Mouse (Mus musculus): ENCODE measurements at regions not wholly inside any gene's neighbourhood (a gene's known extent, or its start where the extent isn't known, plus 50 kb on each side); places are given as distances from the start of the nearest gene placed in this dataset.
A peak's percentile ranks its signal among the peaks of the same experiment; 100 is the strongest.

DNA sequence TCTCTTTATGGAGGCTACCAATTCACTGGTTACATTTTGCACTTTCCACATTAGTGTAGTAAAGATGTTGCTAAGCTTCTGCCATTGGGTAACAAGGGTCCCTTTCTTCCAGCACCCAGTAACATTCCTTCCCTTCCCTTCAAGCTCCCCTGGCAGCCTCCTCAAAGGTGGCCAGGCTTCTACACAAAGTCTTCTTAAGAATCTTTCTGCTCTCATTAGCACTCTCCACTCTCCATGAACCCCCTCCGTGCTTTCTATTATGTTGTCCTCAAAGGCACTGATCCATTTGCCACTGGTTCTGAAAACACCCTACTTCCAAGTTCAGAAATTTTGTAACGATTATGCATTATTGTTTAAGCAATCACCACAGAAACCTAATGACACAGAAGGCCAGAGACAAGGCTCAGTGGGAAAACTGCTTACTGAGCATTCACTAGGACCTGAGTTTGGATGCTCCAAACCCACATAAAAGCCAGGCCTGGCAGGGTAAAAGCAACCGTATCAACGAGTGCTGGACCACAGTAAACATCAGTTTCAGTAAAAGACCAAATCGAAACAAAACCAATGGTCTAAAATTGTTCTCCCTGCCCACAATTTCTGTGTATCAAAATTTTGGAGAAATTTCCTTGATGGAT is 522.6 kb downstream of the Gja1 start:
- H3K4me1 ChIP-seq (ENCODE audit: control insufficient read depth, insufficient read depth, low read length): no peaks in the 10 kb centered on the region
- 91% methylated on average over 5 of the region's 5 CpGs for WGBS
- H3K9ac ChIP-seq (ENCODE audit: low read depth, low read length): no peak overlapping the region
- no peak overlapping the region for H3K4me3 ChIP-seq
- intact Hi-C loops (cut with DNase I): no loop called here
- TF ChIP-seq EP300 (IDR thresholded peaks at IDR 0.05; ENCODE audit: insufficient read depth, low read depth, low read length): no peak
- no peak for TF ChIP-seq CTCF (IDR thresholded peaks at IDR 0.05)
- no peaks in the 10 kb centered on the region for H3K27me3 ChIP-seq (ENCODE audit: control insufficient read depth, insufficient read depth, low read length)
- DNase-seq: no peak
- H3K27ac ChIP-seq: no peak overlapping the region
- H3K36me3 ChIP-seq (ENCODE audit: control insufficient read depth, insufficient read depth, low read length): no peaks in the 10 kb centered on the region
- H3K79me2 ChIP-seq (replicated peaks; ENCODE audit: control insufficient read depth, insufficient read depth, low read length): no peaks in the 10 kb centered on the region

DNA sequence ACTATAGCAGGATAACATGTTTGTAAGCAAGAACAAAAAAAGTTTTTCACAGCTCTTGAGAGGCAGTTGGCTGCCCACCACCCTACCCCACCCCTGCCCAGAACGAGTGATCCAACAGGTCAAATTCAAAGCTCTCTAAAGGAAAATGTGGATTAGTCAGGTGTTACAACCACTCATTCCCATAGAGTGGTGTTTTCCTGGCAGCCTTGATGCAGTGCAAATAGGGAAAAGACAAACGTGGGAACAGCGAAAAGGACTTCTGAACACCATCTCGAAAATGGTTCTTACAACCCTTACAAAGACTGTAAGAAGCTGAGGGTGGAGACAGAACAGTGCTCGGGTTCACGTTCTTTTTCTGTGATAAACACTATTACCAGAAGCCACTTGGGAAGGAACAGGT is 523.8 kb downstream of the Gja1 start:
- Histone ChIP-seq H3K4me1 (ENCODE audit: control insufficient read depth, insufficient read depth, low read length) (no peaks in the 10 kb centered on the region), H3K36me3 (ENCODE audit: control insufficient read depth, insufficient read depth, low read length) (no peaks in the 10 kb centered on the region), H3K27ac (no peak overlapping the region), H3K79me2 (replicated peaks; ENCODE audit: control insufficient read depth, insufficient read depth, low read length) (no peaks in the 10 kb centered on the region), H3K9ac (ENCODE audit: low read depth, low read length) (no peak overlapping the region), H3K27me3 (ENCODE audit: control insufficient read depth, insufficient read depth, low read length) (no peaks in the 10 kb centered on the region), H3K4me3 (no peak overlapping the region)
- no peak for DNase-seq
- WGBS: 80% methylated on average over 6 of the region's 6 CpGs
- TF ChIP-seq EP300 (IDR thresholded peaks at IDR 0.05; ENCODE audit: insufficient read depth, low read depth, low read length): no peak
- no peak for TF ChIP-seq POLR2A (IDR thresholded peaks at IDR 0.05; ENCODE audit: insufficient read depth, low read depth, low read length)
- no peak for TF ChIP-seq CTCF (IDR thresholded peaks at IDR 0.05)
- intact Hi-C loops (cut with DNase I): no loop called here

DNA sequence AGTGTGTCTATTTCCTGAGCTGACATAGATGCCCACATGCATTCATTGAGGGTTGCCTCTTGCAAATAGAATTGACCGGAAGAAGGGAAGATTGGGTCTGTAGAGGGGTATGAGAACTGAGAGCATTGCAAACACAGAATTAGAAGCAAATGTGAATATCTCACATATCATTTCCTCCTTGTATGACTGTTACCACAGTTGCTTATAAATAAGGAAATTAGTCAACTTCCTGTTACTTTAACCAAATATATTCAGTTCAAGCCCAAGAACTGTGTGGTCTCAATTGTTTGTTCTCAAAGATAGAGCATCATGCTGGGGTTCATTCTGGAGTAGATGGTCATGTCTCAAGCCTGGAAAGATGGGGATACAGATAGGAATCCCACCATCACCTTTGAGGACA is 535.6 kb downstream of the Gja1 start:
- no peak for TF ChIP-seq EP300 (IDR thresholded peaks at IDR 0.05; ENCODE audit: insufficient read depth, low read depth, low read length)
- no peak for TF ChIP-seq POLR2A (IDR thresholded peaks at IDR 0.05; ENCODE audit: insufficient read depth, low read depth, low read length)
- no peak for TF ChIP-seq CTCF (IDR thresholded peaks at IDR 0.05)
- 59% methylated on average over 1 of the region's 1 CpGs for WGBS

GRCm38 (mm10) chr10:56914103-56914502 is 537.0 kb downstream of the Gja1 start:
- no peak for DNase-seq
- 54% methylated on average over 5 of the region's 5 CpGs for WGBS
- Histone ChIP-seq H3K79me2 (replicated peaks; ENCODE audit: control insufficient read depth, insufficient read depth, low read length) (no peaks in the 10 kb centered on the region), H3K27ac (no peak overlapping the region), H3K4me3 (no peak overlapping the region), H3K36me3 (ENCODE audit: control insufficient read depth, insufficient read depth, low read length) (no peaks in the 10 kb centered on the region), H3K4me1 (ENCODE audit: control insufficient read depth, insufficient read depth, low read length) (no peaks in the 10 kb centered on the region), H3K27me3 (ENCODE audit: control insufficient read depth, insufficient read depth, low read length) (no peaks in the 10 kb centered on the region), H3K9ac (ENCODE audit: low read depth, low read length) (no peak overlapping the region)
- no peak for TF ChIP-seq EP300 (IDR thresholded peaks at IDR 0.05; ENCODE audit: insufficient read depth, low read depth, low read length)
- TF ChIP-seq POLR2A (IDR thresholded peaks at IDR 0.05; ENCODE audit: insufficient read depth, low read depth, low read length): no peak
- TF ChIP-seq CTCF (IDR thresholded peaks at IDR 0.05): no peak
- intact Hi-C loops (cut with DNase I): no loop called here

More for the DNA sequence above, 535.6 kb downstream of the Gja1 start:
- no peak overlapping the region for H3K27ac ChIP-seq
- H3K27me3 ChIP-seq (ENCODE audit: control insufficient read depth, insufficient read depth, low read length): no peaks in the 10 kb centered on the region
- H3K4me1 ChIP-seq (ENCODE audit: control insufficient read depth, insufficient read depth, low read length): no peaks in the 10 kb centered on the region
- no peak overlapping the region for H3K9ac ChIP-seq (ENCODE audit: low read depth, low read length)
- DNase-seq: no peak
- no peaks in the 10 kb centered on the region for H3K79me2 ChIP-seq (replicated peaks; ENCODE audit: control insufficient read depth, insufficient read depth, low read length)
- H3K4me3 ChIP-seq: no peak overlapping the region
- H3K36me3 ChIP-seq (ENCODE audit: control insufficient read depth, insufficient read depth, low read length): no peaks in the 10 kb centered on the region
- intact Hi-C loops (cut with DNase I): no loop called here

- intact Hi-C loops (cut with DNase I): no loop called here
- Histone ChIP-seq H3K4me1 (ENCODE audit: control insufficient read depth, insufficient read depth, low read length) (peaks cover 7% of the 10 kb centered on the region), H3K4me3 (no peak overlapping the region), H3K27me3 (ENCODE audit: control insufficient read depth, insufficient read depth, low read length) (no peaks in the 10 kb centered on the region), H3K27ac (no peak overlapping the region), H3K36me3 (ENCODE audit: control insufficient read depth, insufficient read depth, low read length) (no peaks in the 10 kb centered on the region), H3K9ac (ENCODE audit: low read depth, low read length) (no peak overlapping the region), H3K79me2 (replicated peaks; ENCODE audit: control insufficient read depth, insufficient read depth, low read length) (no peaks in the 10 kb centered on the region)
- no peak for TF ChIP-seq EP300 (IDR thresholded peaks at IDR 0.05; ENCODE audit: insufficient read depth, low read depth, low read length)
- TF ChIP-seq CTCF (IDR thresholded peaks at IDR 0.05): no peak
- TF ChIP-seq POLR2A (IDR thresholded peaks at IDR 0.05; ENCODE audit: insufficient read depth, low read depth, low read length): no peak
- 66% methylated on average over 5 of the region's 5 CpGs for WGBS
- DNase-seq: no peak
These were observed 541.3 kb downstream of the Gja1 start for GRCm38 (mm10) chr10:56918412-56918811.

- WGBS: 28% methylated on average over 20 of the region's 20 CpGs
- peak overlapping the region; percentile 54 for H3K27ac ChIP-seq
- intact Hi-C loops (cut with DNase I): no loop called here
- H3K79me2 ChIP-seq (replicated peaks; ENCODE audit: control insufficient read depth, insufficient read depth, low read length): no peaks in the 10 kb centered on the region
- H3K27me3 ChIP-seq (ENCODE audit: control insufficient read depth, insufficient read depth, low read length): no peaks in the 10 kb centered on the region
- H3K4me1 ChIP-seq (ENCODE audit: control insufficient read depth, insufficient read depth, low read length): peaks cover 7% of the 10 kb centered on the region
- TF ChIP-seq CTCF (IDR thresholded peaks at IDR 0.05) (peak; percentile 14), EP300 (IDR thresholded peaks at IDR 0.05; ENCODE audit: insufficient read depth, low read depth, low read length) (peak; percentile 79), POLR2A (IDR thresholded peaks at IDR 0.05; ENCODE audit: insufficient read depth, low read depth, low read length) (0 out of 2 replicates have a peak, but pooled peaks have one; percentile 27)
- peak; percentile 52 to 69 for DNase-seq
- H3K36me3 ChIP-seq (ENCODE audit: control insufficient read depth, insufficient read depth, low read length): no peaks in the 10 kb centered on the region
- H3K4me3 ChIP-seq: peak overlapping the region; percentile 3; the same call in 1 of the 2 replicates
- H3K9ac ChIP-seq (ENCODE audit: low read depth, low read length): 0 out of 2 replicates have a peak overlapping the region, but pooled peaks have one; percentile 1
These were observed 543.9 kb downstream of the Gja1 start for GRCm38 (mm10) chr10:56920711-56921672.
